Mouse (Mus musculus) CD8-positive naive resting alpha-beta T cell, adult 2 months (primary cell): ENCODE data around the gene Cdiptos.

Experiments
- DNase-seq, 2 experiments: peaks; one replicate each; pipeline ENCODE4 v3.0.0; 2022; ENCODE audit warnings: low read depth in 2 of 2, low spot score in 2 of 2

Gene Cdiptos

GRCm38 (mm10) chr7:127014993-127015392 lies 39.1 kb upstream of the Cdiptos start:
- no peak for DNase-seq

- peak; percentile 41 to 64 for DNase-seq
Measured at GRCm38 (mm10) chr7:127014320-127014719, 38.4 kb upstream of the Cdiptos start, which contains the start of gene Mvp. Gene Mvp (minus strand): TSS chr7:127014621.

- no peak for DNase-seq
Measured at GRCm38 (mm10) chr7:127013385-127013784, 37.5 kb upstream of the Cdiptos start.

GRCm38 (mm10) chr7:127012845-127013244 lies 36.9 kb upstream of the Cdiptos start:
- DNase-seq: no peak

- DNase-seq: no peak
Measured at GRCm38 (mm10) chr7:127012374-127012773, 36.5 kb upstream of the Cdiptos start.

GRCm38 (mm10) chr7:127011717-127012116 lies 35.8 kb upstream of the Cdiptos start:
- DNase-seq: no peak

- no peak for DNase-seq
Measured at GRCm38 (mm10) chr7:127011051-127011450, 35.2 kb upstream of the Cdiptos start.

- no peak for DNase-seq
Measured at GRCm38 (mm10) chr7:127009307-127010085, 33.6 kb upstream of the Cdiptos start.

GRCm38 (mm10) chr7:127008239-127009019 lies 32.5 kb upstream of the Cdiptos start:
- no peak for DNase-seq

GRCm38 (mm10) chr7:127007313-127008024 lies 31.6 kb upstream of the Cdiptos start:
- no peak for DNase-seq

- DNase-seq: no peak
Measured at GRCm38 (mm10) chr7:127004122-127004875, 28.4 kb upstream of the Cdiptos start.

- no peak for DNase-seq
Measured at GRCm38 (mm10) chr7:127003620-127004019, 27.7 kb upstream of the Cdiptos start.

- peak; percentile 44 to 59 for DNase-seq
Measured at GRCm38 (mm10) chr7:126999568-126999967, 23.7 kb upstream of the Cdiptos start.

- no peak for DNase-seq
Measured at GRCm38 (mm10) chr7:126996449-126996848, 20.6 kb upstream of the Cdiptos start.

- DNase-seq: no peak
Measured at GRCm38 (mm10) chr7:126988816-126989215, 12.9 kb upstream of the Cdiptos start.

- DNase-seq: no peak
Measured at GRCm38 (mm10) chr7:126986319-126986718, 10.4 kb upstream of the Cdiptos start.

- DNase-seq: no peak
Measured at GRCm38 (mm10) chr7:126984667-126985444, 9.0 kb upstream of the Cdiptos start.

GRCm38 (mm10) chr7:126983113-126983512 lies 7.2 kb upstream of the Cdiptos start:
- DNase-seq: no peak

GRCm38 (mm10) chr7:126982054-126982453 lies 6.2 kb upstream of the Cdiptos start:
- no peak for DNase-seq

- DNase-seq: no peak
Measured at GRCm38 (mm10) chr7:126981601-126982000, 5.7 kb upstream of the Cdiptos start.
